Mouse (Mus musculus) layer of hippocampus, postnatal 36 days (tissue): ENCODE measurements around the gene Slc9a5. TPM values are rescaled to one million over a fixed set of nuclear protein-coding genes. Genes with fewer than 3 reads are reported as not detected.

Source experiments
- DNase-seq, 2 experiments: peaks; one replicate each; pipeline ENCODE4 v3.0.0; 2022
- total RNA-seq, 2 experiments: library from RNA; stranded (reverse); gene quantifications; 2 replicates each; pipeline ENCODE4 v1.2.3; 2021

The Slc9a5 gene
- total RNA-seq, 2 experiments from 2014 or later: 12.2 to 13.7 TPM

DNA sequence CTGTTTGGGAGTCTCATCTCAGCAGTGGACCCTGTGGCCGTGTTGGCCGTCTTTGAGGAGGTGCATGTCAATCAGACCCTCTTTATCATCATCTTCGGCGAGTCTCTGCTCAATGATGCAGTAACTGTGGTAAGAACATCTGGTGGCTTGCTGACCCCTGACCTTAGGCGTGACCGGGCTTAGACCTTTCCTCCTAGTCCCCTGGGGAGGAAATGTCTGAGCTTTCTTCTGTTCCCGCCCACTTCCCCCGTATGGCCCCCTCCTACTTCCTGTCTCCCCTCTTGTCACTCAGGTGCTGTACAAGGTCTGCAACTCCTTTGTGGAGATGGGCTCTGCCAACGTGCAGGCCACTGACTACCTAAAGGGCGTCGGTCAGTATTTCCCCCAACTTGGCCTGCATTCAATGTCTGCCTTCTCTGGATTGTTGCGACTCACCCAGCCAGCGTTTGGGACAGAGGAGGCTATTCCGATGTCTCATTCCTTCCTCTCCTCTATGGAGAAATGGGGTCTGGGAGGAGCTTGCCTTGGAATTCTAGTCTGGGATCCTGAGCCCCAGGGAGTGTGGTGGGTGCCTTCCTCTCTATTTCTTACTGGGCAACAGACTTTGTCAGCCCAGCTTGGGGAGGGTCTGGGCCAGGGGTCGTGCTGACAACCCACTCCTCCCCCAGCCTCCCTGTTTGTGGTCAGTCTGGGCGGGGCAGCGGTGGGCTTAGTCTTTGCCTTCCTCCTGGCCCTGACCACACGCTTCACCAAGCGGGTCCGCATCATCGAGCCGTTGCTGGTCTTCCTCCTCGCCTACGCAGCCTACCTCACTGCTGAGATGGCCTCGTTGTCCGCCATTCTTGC is 6.8 kb downstream of the Slc9a5 start:
- DNase-seq: no peak

DNA sequence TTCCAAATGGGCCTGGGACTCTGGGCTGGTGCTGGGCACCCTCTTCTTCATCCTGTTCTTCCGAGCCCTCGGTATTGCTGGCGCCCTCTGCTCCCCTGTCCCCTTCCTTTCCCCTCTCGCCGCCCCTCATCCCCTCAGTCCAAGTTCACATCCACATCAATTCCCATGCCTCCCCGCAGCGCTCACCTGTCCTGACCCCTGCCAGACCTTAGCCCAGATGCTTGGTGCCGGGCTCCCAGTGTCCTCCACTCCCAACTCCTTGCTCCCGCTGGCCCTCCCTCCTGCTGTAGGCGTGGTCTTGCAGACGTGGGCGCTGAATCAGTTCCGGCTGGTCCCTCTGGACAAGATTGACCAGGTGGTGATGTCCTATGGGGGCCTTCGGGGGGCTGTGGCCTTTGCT is 8.0 kb downstream of the Slc9a5 start:
- no peak for DNase-seq

DNA sequence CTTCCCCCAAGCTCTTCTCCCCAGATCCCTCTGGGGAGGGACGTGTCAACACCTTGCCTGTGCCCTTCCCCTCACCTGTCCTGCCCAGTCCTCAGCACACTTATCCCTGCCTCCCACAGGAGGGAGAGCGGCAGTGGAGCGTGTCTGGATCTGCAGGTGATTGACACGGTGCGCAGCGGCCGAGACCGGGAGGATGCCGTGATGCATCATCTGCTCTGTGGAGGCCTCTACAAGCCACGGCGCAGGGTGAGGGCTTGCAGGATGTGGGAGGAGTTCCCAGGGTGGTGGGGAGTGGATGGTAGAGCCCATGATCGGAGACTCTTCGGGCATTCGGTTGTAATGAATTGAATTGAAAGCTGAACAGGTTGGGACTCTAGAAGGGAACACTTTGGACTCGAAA is 10.6 kb downstream of the Slc9a5 start:
- no peak for DNase-seq

DNA sequence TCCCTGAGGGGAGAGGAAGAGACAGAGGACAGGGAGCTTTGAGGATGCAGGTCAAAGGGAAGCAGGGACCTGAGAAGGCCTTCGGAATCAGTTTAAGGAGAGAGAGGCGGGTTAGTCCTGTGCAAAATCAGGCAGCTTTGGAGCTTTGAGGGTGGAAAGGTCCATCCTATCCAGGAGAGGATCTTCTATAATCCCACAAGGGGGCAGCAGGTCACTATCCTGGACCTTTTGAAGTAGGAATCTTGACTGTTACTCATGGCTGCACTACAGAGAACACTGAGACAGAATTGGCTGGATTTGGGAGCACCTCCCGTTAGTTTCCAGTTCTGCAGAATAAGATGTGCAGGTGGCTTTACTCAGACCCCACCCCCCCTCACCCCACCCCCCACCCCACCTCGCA is 11.0 kb downstream of the Slc9a5 start:
- DNase-seq: no peak

DNA sequence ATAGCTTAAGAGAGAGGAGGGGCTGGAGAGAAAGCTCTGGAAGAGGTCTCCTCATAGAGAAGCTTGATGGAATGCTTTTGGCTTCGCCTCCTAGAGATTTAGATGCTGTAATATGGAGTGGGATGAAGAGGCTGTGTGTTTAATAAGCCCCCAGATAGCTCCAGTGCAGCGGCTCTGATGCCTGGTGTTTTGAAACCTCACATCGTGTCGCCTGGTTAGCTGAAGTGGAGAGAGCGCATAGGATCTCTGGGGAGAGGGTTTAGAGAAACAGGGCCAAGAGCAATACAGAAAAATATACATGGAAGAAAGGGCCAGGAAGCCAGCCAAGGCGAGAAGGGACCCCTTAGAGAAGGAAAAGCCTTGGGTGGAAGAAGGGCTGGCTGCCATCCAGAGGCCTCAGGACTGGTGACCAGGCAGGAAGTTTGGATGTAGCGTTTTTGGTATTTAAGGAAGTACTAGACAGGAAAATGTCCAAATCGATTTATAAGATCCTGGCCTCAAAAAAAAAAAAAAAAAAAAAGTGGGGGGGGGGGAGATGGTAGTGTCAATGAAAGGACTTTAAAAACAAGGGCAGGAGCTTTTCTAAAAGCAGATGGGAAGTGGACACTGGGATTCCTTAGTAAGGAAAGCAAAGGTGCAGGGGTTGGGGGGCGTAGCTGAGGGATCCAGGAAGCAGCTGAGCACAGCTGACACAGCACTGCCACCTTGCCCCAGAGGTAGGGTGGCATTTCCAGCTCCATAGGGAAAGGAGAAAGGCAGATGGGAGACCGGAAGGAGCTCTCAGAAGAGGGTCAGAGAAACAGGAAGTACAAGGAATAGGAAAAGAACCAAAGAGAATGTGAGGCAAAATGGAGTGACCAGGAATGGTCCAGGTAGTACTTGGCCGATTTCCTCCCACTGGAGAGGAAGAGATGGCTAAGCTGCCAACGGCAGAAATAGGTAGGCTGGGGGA is 13.4 kb downstream of the Slc9a5 start:
- DNase-seq: no peak

DNA sequence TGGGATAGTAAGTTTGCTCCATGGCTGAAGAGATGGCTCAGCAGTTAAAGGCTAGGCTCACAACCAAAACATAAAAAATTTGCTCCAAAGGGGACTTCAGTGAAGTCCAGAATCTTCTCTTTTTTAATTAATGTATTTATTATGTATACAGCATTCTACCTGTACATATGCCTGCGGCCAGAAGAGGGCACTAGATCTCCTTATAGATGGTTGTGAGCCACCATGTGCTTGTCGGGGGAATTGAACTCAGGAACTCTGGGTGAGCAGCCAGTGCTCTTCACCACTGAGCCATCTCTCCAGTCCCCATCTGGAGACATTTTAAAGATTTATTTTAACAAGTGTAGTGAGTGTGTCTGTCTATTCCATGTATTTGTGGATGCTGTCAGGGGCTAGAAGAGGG is 18.5 kb downstream of the Slc9a5 start:
- no peak for DNase-seq

DNA sequence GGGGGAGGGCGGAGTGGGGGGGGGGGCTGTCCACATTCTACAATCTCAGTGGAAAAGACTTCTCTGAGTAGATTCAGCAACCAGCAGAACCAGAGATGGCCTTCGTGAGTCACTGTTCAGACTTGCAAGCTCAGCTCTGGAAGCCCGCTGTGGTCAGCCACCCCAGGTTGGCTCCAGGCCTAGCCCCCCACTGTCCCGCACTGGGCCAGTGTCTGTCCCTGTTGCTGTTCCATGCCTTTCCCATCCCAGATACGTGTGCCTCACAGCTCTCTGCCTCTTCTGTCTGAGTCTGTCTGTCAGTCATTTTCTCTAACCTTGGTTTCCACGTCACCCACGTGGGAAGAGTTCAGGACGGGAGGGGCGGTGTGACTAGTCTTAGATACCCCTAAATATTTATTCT is 23.8 kb downstream of the Slc9a5 start:
- DNase-seq: no peak

DNA sequence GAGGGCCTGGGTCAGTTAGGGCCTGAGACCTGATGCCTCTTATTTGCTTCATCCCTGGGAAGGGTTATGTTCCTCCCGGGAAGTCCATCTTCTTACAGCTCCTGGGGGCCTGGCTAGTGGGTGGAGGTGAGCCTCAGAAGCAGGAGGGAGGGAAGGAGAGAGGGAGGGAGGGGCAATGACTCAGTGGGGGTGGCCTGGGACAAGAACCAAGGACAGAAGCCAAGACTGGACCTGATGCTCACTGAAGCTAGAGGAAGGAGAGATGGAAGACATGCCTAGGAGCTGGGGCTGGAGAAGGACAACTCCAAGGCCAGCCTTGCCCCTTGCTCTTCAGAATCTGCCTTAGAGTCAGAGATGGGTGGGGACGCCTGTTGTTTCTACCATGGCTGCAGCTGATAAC is 24.4 kb downstream of the Slc9a5 start, which contains the start of gene Plekhg4:
Plekhg4 (plus strand) TSS at position 243 of the 400 bp plus-strand sequence.
- no peak for DNase-seq

DNA sequence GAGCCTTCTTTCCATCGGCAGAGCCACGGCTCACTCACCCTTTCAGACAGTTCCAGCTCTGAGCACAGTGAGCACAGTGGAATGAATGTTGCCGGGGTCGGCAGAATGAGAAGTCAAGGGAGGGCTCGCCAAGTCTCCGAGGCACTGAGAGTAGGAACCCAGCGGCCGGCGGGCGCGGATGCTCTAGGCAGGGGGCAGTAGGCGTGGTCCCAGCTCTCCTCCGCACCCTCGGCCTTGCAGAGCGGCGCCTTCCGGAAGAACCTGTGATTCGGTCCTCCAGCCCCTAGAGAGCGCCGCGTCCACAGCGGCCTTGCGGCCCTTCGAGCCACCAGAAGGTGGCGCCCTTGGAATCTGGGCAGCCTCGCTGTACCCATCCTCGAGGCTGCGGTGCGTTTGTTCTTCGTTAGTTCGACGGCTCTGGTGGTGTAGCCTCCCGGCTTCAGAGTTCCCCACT is 25.9 kb downstream of the Slc9a5 start:
- DNase-seq: no peak

DNA sequence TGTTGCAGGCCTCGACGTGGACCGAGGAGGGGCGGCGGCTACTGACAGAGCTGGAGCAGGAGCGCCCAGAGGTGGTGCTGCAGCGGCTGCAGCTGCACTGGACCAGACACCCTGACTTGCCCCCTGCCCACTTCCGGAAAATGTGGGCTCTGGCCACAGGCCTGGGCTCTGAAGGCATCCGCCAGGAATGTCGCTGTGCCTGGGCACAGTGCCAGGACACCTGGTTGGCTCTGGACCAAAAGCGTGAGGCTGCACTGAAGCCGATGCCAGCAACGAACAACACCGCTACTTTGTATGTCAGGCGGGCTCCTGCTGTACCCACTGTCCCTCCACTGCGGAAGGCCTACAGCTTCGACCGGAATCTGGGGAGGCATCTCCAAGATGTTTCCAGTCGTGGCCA is 30.0 kb downstream of the Slc9a5 start:
- no peak for DNase-seq

DNA sequence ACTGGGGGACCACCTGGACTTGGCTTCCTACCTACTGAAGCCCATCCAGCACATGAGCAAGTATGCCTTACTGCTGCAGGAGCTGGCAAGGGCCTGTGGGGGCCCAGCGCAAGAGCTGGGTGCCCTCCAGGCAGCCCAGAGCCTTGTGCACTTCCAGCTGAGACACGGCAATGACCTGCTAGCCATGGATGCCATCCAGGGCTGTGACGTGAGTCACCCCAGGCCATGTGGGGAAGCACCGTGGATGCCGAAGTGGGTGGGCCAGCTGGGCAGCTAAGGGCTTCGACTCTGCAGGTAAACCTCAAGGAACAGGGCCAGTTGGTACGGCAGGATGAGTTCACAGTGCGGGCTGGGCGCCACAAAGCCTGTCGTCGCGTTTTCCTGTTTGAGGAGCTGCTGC is 31.7 kb downstream of the Slc9a5 start:
- no peak for DNase-seq

DNA sequence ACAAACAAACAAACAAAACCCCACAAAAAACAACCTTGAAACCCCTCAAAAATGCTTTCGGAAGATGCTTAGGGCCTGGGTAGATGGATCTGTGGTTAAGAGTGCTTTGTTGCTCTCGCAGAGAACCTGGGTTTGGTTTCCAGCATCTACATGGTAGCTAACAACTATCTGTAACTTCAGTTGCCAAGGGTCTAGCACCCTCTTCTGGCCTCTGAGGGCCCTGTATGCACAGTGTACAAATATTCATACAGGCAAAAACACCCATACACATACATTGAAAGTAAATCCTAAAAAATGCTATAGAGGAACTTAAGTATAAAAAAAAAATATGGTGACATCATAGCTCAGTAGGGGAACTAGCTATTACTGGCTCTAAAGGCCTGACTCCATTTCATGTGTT is 35.4 kb downstream of the Slc9a5 start:
- DNase-seq: no peak

DNA sequence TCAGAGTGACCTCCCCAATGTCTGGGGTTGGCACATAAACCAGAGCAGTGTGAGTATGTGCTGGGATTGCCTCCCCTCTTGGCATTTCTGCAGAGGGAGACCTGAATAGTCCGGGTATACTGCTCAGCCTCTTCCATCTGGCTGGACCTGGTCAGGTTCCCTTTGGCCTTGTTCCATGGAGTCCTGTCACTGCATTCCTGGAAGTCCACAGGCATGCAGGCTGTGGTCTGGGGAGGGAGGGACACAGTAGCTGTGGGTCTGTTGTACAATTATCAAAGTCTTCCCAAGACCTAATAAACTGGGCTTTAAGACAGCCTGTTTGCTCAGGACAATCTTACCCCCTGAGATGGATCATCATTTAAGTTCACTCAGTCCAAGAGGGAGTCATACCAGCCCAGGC is 38.5 kb downstream of the Slc9a5 start:
- DNase-seq: no peak

DNA sequence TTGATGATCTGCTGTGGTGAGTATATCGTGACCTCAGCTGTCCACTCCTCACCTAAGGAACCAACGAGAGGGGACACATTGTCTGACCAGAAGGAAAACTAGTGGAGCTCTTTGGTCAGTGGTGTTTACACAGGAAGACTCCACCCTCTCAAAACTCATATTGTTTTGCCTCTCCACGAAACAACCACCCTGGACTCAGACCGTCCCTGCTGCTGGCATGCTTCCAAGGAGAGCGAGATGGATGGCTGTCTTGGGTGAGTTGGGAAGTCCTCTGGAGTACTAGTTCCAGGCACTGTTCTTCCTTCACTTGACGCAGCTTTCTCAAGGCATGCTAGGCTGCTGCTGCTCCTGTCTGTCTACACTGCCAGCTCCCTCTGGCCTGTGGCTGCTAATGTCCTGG is 40.5 kb downstream of the Slc9a5 start:
- no peak for DNase-seq

DNA sequence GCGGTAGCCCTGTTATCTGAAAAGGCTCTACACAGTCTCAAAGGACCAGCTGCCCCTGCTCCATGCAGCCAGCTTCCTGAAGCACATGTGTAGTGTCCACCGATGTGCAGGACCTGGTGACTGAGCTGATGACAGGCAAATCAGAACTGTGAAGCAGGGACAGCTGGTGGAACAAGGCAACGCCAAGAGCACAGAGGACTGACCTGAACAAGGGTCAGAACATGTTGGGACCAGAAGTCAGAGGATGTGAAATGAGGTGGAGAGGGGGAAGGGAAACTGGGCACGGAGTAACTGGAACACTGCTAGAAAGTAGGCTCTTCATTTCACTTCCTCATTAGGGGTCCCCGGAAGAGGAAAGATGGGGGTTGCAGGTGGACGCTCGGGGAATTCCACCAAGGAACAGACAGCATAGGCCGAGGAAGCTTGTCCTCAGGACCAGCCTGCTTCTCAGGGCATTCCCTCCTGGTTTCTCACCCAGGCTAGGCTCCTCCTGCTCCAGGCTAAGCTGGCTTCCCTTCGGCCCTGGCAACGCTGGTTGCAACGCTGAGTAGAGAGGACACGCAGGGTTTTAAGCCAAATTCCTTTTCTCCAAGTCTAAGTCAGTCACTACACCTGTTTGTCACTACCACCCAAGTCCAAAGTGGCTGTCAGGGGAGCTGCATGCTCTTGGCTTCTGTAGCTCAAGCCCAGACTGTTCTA is 44.6 kb downstream of the Slc9a5 start:
- no peak for DNase-seq

DNA sequence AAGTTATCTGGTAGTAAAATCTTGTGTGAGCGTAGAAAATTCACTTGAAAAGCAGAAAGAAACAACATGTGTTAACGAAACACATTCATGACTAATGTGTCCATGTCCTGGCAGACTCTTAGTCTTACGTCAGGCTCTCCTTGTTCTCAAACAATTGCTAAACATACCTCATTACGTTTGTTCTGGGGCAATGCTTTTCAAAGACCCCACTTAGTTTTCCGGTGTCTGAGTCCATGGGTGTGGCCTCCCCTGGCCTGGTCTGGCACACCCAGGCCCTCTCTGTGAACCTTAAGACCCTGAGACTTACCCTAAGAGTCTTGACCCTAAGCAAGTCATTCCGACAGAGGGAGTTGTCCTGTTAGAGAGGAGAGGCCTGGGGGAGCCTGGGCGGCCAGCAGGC is 45.3 kb downstream of the Slc9a5 start:
- no peak for DNase-seq

DNA sequence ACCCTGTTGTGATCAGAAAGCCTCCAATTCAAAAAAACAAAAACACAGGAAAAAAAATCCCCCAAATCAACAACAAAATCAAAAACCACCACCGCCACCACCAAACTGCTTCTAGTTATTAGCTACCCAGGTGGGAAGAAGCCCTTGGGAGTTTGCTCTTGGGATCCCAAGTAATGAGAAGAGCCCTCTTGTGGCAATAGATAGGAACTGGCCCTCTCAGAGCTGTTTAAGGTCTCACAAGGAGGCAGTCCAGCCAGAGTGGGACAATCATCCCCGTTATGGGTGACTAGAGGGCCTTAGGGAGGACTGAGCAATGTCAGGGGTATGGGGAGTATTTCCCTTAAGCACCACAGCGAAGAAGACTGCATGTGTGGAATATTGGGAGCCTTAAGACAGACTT is 49.1 kb downstream of the Slc9a5 start:
- DNase-seq: no peak

DNA sequence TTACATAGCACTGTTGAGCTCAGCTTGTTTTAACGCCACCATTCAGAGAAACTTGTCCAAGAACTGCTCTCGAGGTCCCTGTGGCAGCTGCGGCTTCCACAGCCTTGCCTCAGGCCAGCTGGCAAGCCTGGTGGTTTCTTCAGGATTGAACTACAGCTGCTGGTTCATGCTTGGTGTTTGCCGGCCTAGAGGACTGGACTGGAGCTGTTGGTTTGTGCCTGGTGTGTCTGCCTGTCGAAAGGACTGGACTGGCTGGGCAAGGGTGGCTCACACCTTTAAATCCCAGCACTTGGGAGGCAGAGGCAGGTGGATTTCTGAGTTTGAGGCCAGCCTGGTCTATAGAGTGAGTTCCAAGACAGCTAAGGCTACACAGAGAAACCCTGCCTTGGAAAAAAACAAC is 51.4 kb downstream of the Slc9a5 start:
- no peak for DNase-seq

DNA sequence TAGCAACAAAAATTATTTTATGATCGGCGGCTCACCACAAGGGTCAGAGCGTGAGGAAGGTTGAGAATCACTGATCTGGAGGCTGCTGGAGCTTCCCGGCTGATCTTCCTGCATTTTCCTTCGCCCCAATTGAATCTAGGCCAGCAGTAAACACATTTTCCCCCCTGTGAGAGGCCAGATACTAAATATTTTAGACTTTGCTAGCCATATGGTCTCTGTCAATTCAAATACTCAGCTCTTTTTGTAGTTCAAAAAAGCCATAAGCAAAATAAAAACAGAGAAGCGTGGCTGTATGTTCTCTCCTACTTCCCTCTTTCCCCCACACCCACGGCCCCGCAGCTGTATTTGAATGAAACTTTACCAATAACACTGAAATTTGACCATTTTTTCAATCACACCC is 54.8 kb downstream of the Slc9a5 start:
- no peak for DNase-seq

DNA sequence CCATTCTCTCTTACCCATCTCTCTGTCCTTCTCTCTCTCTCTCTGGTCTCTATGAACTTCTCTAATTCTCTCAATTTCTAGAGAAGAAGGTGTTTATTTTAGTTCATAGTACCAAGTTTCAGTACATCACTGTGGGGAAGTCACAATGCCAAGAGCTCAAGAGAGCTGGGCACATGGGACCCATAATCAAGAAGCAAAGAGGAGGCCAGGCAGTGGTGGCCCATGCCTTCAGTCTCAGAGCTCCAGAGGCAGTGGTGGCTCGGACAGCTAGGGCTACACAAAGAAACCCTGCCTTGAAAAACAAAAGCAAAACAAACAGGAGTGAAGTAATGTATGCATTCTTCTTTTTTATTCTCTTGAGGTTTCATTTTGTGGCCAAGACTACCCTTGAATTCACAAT is 55.9 kb downstream of the Slc9a5 start:
- no peak for DNase-seq

DNA sequence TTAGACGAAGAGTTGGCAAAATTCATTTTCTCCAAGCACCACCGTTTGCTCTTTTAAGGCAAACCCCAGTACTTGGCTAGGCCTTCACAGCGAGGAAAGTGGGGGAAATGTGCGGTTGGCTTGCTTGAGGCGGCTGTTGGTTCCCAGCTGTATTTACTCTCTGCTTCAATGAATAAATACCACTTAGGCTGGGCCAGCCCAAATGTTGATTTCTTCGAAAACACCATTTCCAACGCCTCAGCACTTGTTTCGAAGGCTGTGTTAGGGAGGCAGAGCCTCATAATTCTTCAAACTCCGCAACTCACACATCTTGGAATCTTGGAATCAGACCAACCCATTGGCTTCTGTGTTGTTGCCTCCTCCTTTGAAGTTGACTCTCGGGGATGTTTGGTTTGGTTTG is 57.8 kb downstream of the Slc9a5 start:
- peak in 1 of 2 experiments; percentile 15 for DNase-seq

DNA sequence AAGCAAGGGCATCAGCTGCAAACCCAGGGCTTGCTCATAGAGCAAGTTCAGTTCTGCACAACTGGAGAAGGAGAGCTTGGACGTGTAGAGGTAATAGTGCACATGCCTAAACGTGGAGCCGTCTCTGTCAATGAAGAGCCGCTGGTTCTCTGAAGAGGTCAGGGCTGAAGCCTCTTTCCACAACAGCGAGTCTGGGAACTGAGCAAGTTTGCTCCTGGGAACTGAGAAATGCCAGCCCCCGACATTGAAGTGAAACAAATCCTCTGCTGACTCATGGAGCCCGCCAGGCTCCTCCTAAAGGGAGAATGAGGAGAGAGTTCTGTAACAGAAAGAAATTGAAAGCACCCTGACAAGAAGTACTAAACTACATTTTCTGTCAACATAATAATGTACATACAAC is 59.7 kb downstream of the Slc9a5 start:
- no peak for DNase-seq

DNA sequence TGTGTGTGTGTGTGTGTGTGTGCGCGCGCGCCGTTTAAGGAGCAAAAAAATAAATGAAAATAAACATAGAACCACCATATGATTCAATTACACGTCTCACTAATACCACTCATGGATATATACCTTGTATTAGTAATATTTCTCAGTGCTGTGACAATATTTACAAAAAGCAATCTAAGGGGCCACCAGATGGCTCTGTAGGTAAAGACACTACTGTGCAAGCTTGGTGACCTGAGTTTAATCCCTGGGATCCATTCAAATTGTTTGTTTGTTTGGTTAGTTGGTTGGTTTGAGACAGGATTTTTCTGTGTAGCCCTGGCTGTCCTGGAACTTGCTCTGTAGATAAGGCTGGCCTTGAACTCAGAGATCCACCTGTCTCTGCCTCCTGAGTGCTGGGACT is 61.3 kb downstream of the Slc9a5 start:
- no peak for DNase-seq
